Mouse (Mus musculus) hindbrain, embryonic 11.5 days (tissue): Measurements from ENCODE around the gene Plac1. TPM values are rescaled to one million over a fixed set of nuclear protein-coding genes. Genes with fewer than 3 reads are reported as not detected.

Experiments
- ATAC-seq: fragments of 200-750 bp; cut with Nextera tagmentation; 2 replicates; pipeline ENCODE4 v1.8.0; 2017; ENCODE audit warnings: mild to moderate bottlenecking, moderate TSS enrichment, moderate library complexity; ENCODE audit not compliant: low FRiP score
- DNase-seq: peaks from one replicate; pipeline ENCODE4 v3.0.0-alpha.2; 2015; ENCODE audit warnings: low spot score
- H3K27ac ChIP-seq: fragments of 300-500 bp; sonication (generic); 2 replicates; pipeline ENCODE4 v1.5.1; 2014; ENCODE audit warnings: mild to moderate bottlenecking, low read depth, low read length
- H3K27me3 ChIP-seq: fragments of 300-500 bp; sonication (generic); 2 replicates; pipeline ENCODE4 v1.6.1; 2014; ENCODE audit warnings: mild to moderate bottlenecking, low read length, moderate library complexity, mixed read lengths; ENCODE audit not compliant: control insufficient read depth, insufficient read depth
- H3K36me3 ChIP-seq: fragments of 300-500 bp; sonication (generic); 2 replicates; pipeline ENCODE4 v1.6.1; 2014; ENCODE audit warnings: mild to moderate bottlenecking, low read length, moderate library complexity, mixed read lengths; ENCODE audit not compliant: control insufficient read depth, insufficient read depth
- H3K4me1 ChIP-seq: fragments of 300-500 bp; sonication (generic); replicated peaks from 2 replicates; pipeline ENCODE4 v1.6.1; 2014; ENCODE audit warnings: low read length, mixed read lengths; ENCODE audit not compliant: control insufficient read depth, insufficient read depth
- H3K4me2 ChIP-seq: fragments of 300-500 bp; sonication (generic); replicated peaks from 2 replicates; pipeline ENCODE4 v1.6.1; 2014; ENCODE audit warnings: mild to moderate bottlenecking, low read depth, low read length
- H3K4me3 ChIP-seq: fragments of 300-500 bp; sonication (generic); 2 replicates; pipeline ENCODE4 v1.5.1; 2014; ENCODE audit warnings: low read depth, low read length
- H3K9ac ChIP-seq: fragments of 300-500 bp; sonication (generic); 2 replicates; pipeline ENCODE4 v1.6.1; 2014; ENCODE audit warnings: low read depth, low read length
- H3K9me3 ChIP-seq: fragments of 300-500 bp; sonication (generic); 2 replicates; pipeline ENCODE4 v1.6.1; 2016; ENCODE audit warnings: low read length; ENCODE audit not compliant: control insufficient read depth
- WGBS: fragments of 180-500 bp; shearing (Covaris S2); extraction: QIAGEN DNeasy Blood & Tissue Kit; methylation state at CpG from one replicate; pipeline ENCODE4 v1.1.7; 2014; 5-methylcytosine and 5-hydroxymethylcytosine counted together
- polyA plus RNA-seq: library from polyadenylated mRNA; unstranded; fragments of >200 nt; fragmentation: Nextera tagmentation; extraction: Ambion mirVana; gene quantifications from 2 replicates; pipeline ENCODE4 v1.2.1, GENCODE M21; 2014

The Plac1 gene
- polyA plus RNA-seq, 1 experiment from 2014 or later, result 1.4 TPM

- Histone ChIP-seq H3K4me2 (no peak overlapping the region), H3K27ac (no peak overlapping the region), H3K36me3 (no peaks in the 10 kb centered on the region), H3K9ac (no peak overlapping the region), H3K9me3 (no peaks in the 10 kb centered on the region), H3K4me3 (no peak overlapping the region), H3K27me3 (no peaks in the 10 kb centered on the region), H3K4me1 (no peaks in the 10 kb centered on the region)
- DNase-seq (no peak), ATAC-seq (no peak)
- 78% methylated on average over 5 of the region's 5 CpGs for WGBS
These were observed 154.4 kb downstream of the Plac1 start for GRCm38 (mm10) chrX:53085559-53085958.

GRCm38 (mm10) chrX:53064406-53064805, 175.5 kb downstream of the Plac1 start:
- Histone ChIP-seq H3K27me3 (no peaks in the 10 kb centered on the region; the same call in 1 of the 2 replicates), H3K27ac (no peak overlapping the region), H3K36me3 (no peaks in the 10 kb centered on the region), H3K4me3 (no peak overlapping the region), H3K4me2 (no peak overlapping the region), H3K9me3 (no peaks in the 10 kb centered on the region), H3K9ac (no peak overlapping the region), H3K4me1 (no peaks in the 10 kb centered on the region)
- 83% methylated on average over 3 of the region's 3 CpGs for WGBS
- ATAC-seq (no peak), DNase-seq (no peak)

- no peak overlapping the region for H3K27ac ChIP-seq
These were observed 180.4 kb downstream of the Plac1 start for GRCm38 (mm10) chrX:53059426-53060007.

GRCm38 (mm10) chrX:53058459-53059280, 181.2 kb downstream of the Plac1 start:
- peak overlapping the region; percentile 14 for H3K4me3 ChIP-seq
- 16% methylated on average over 33 of the region's 33 CpGs for WGBS
- no peak for ATAC-seq
- no peak overlapping the region for H3K9ac ChIP-seq
- peaks cover 2% of the 10 kb centered on the region; the same call in 1 of the 2 replicates for H3K27me3 ChIP-seq
- peak overlapping the region; percentile 39 for H3K4me2 ChIP-seq
- H3K9me3 ChIP-seq, result no peaks in the 10 kb centered on the region
- peak; percentile 59 for DNase-seq
- H3K27ac ChIP-seq, result no peak overlapping the region
- H3K36me3 ChIP-seq, result no peaks in the 10 kb centered on the region
- H3K4me1 ChIP-seq, result no peaks in the 10 kb centered on the region

More at GRCm38 (mm10) chrX:53059426-53060007, 180.4 kb downstream of the Plac1 start:
- Histone ChIP-seq H3K36me3 (no peaks in the 10 kb centered on the region), H3K9ac (no peak overlapping the region), H3K4me2 (no peak overlapping the region), H3K4me1 (no peaks in the 10 kb centered on the region), H3K27me3 (peaks cover 2% of the 10 kb centered on the region; the same call in 1 of the 2 replicates), H3K9me3 (no peaks in the 10 kb centered on the region), H3K4me3 (no peak overlapping the region)
- WGBS, result 20% methylated on average over 11 of the region's 11 CpGs
- DNase-seq, result peak; percentile 30
- no peak for ATAC-seq

- Histone ChIP-seq H3K9me3 (no peaks in the 10 kb centered on the region), H3K4me3 (no peak overlapping the region), H3K4me2 (peak overlapping the region; percentile 53; the same call in 1 of the 2 replicates), H3K9ac (no peak overlapping the region), H3K27me3 (peaks cover 2% of the 10 kb centered on the region; the same call in 1 of the 2 replicates), H3K4me1 (no peaks in the 10 kb centered on the region), H3K27ac (no peak overlapping the region), H3K36me3 (no peaks in the 10 kb centered on the region)
- ATAC-seq (no peak), DNase-seq (no peak)
- 18% methylated on average over 6 of the region's 6 CpGs for WGBS
These were observed 182.2 kb downstream of the Plac1 start for GRCm38 (mm10) chrX:53057760-53058090.

GRCm38 (mm10) chrX:53057054-53057759, 182.7 kb downstream of the Plac1 start:
- Histone ChIP-seq H3K27me3 (peaks cover 2% of the 10 kb centered on the region; the same call in 1 of the 2 replicates), H3K4me1 (no peaks in the 10 kb centered on the region), H3K4me2 (peak overlapping the region; percentile 53), H3K4me3 (peak overlapping the region; percentile 44), H3K27ac (peak overlapping the region; percentile 17; the same call in 1 of the 2 replicates), H3K9me3 (no peaks in the 10 kb centered on the region), H3K36me3 (no peaks in the 10 kb centered on the region), H3K9ac (peak overlapping the region; percentile 50; the same call in 1 of the 2 replicates)
- ATAC-seq (peak; percentile 91), DNase-seq (peak; percentile 86)
- 15% methylated on average over 36 of the region's 42 CpGs for WGBS

GRCm38 (mm10) chrX:53056627-53057026, 183.3 kb downstream of the Plac1 start:
- Histone ChIP-seq H3K4me3 (peak overlapping the region; percentile 44), H3K9ac (peak overlapping the region; percentile 50; the same call in 1 of the 2 replicates), H3K27me3 (peaks cover 2% of the 10 kb centered on the region; the same call in 1 of the 2 replicates), H3K36me3 (no peaks in the 10 kb centered on the region), H3K4me2 (peak overlapping the region; percentile 53), H3K4me1 (no peaks in the 10 kb centered on the region), H3K9me3 (no peaks in the 10 kb centered on the region), H3K27ac (peak overlapping the region; percentile 17; the same call in 1 of the 2 replicates)
- ATAC-seq, result peak; percentile 65
- 22% methylated on average over 33 of the region's 33 CpGs for WGBS
- peak; percentile 55 for DNase-seq

- Histone ChIP-seq H3K4me3 (peak overlapping the region; percentile 44), H3K9ac (no peak overlapping the region), H3K9me3 (no peaks in the 10 kb centered on the region), H3K27me3 (peaks cover 2% of the 10 kb centered on the region; the same call in 1 of the 2 replicates), H3K4me1 (no peaks in the 10 kb centered on the region), H3K36me3 (no peaks in the 10 kb centered on the region), H3K27ac (no peak overlapping the region), H3K4me2 (peak overlapping the region; percentile 53; the same call in 1 of the 2 replicates)
- 16% methylated on average over 9 of the region's 9 CpGs for WGBS
- ATAC-seq, result no peak
- peak; percentile 16 for DNase-seq
These were observed 184.1 kb downstream of the Plac1 start for GRCm38 (mm10) chrX:53055771-53056170.
